Mouse (Mus musculus) lung, adult 2 months (tissue): ENCODE measurements around the gene Itga9.

Source experiments
- CTCF ChIP-seq: fragments of 200-500 bp; IDR thresholded peaks from 2 replicates; pipeline ENCODE4 v1.5.1; 2011; ENCODE audit warnings: mild to moderate bottlenecking, low read length, control low read depth; ENCODE audit not compliant: insufficient read depth
- POLR2A ChIP-seq: fragments of 200-500 bp; IDR thresholded peaks from 2 replicates; pipeline ENCODE4 v1.6.1; 2011; ENCODE audit warnings: low read depth, mild to moderate bottlenecking, control low read depth, low read length, borderline replicate concordance; ENCODE audit errors: extremely low read depth

- TF ChIP-seq CTCF = no peak
- no peak for TF ChIP-seq POLR2A
Measured at GRCm38 (mm10) chr9:118674277-118674676, 67.8 kb downstream of the Itga9 start.
